Mouse (Mus musculus): Measurements from ENCODE around the gene Madd.
"Not testable (repeated sequence)": the region's sequence is repeated elsewhere in the genome, so short reads cannot be mapped to it uniquely, and the experiment has no call there.

Madd gene

DNA sequence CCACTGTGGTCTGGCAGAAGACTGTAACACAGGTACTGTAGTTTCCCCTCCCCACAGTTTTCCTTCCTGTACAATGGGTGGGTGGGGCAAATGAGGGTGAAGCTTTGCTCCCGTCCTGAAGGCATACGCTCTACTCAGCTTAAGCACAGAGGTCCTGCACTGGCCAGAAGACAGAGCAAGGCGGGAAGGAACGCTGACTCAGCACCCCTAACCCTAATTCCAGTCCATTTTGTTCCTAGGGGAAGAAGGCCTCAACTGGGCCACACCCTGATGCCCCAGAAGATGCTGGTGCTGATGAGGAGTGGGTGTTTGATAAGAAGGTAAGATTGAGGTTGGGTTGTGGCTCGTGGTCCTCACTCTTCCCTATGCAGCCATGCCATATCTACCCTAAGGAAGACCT is 54.9 kb downstream of the Madd start:
- intact Hi-C loops (cut with DNase I), result no loop called here

DNA sequence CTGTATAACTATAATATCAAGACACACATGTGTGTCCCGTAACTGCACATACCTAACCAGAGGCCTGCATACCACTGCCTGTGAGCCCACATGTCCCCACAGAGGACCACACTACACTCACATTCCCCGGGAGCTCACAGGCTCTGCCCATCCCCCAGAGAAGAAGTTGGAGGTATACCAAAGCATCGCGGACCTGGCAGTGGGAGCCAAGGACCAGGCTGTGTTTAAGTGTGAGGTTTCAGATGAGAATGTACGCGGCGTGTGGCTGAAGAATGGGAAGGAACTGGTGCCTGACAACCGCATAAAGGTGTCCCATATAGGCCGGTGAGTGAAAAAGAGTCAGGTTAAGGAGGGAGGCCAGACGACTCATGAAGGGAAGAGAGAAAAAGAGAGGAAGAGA is 58.5 kb downstream of the Madd start:
- intact Hi-C loops (cut with DNase I), result no loop called here

DNA sequence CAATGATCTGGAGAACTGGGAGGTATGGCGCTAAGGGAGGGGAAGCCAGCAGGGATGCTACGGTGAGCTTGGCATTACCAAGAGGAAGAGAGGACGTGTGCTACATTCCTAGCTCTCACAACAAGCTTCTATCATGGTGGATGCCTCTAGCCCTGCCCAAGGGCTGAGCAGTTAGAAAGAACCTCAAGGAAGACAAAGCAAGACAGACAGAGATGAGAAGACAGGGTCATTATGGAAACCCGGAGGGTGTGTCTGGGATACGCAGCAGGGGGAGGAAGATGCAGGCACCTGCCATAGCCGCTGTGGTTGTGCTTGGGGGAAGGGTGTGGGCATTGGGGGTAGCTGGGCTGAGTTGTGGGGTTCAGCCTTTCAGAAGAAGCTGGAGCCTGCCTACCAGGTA is 60.1 kb downstream of the Madd start:
- intact Hi-C loops (cut with DNase I), result no loop called here

DNA sequence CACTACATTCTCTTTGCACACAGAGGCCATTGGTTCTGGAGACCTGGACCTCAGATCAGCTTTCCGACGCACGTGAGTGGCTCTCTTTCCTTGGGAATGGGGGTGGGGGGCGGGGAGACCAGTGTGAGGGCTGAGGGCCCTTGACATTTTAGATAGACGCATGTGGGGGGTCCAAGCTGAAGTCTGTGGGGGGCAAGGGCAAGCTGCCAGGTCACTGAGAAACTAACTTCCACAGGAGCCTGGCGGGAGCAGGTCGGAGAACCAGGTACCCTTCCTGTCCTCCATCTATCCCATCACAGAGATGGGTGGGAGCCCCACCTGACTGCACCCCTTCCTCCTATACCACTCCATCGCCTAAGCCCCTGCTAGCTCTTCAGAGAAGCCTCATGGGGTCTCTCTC is 62.1 kb downstream of the Madd start:
- intact Hi-C loops (cut with DNase I), result no loop called here

DNA sequence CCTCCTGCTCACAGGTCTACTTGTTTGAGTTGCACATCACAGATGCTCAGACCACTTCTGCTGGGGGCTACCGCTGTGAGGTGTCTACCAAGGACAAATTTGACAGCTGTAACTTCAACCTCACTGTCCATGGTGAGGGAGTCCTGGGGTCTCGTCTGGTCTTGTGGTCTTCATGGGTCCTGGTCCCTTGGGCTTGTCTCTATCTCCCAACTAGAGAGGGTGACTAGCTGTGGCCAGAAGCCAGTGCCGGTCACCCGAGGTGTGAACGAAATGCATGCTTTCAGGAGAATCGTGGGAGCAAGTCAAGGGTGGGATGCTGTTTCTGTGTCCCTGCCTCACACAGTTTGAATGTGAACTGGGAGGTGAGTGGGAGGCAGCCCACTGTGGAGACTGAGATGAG is 62.6 kb downstream of the Madd start:
- intact Hi-C loops (cut with DNase I), result no loop called here

DNA sequence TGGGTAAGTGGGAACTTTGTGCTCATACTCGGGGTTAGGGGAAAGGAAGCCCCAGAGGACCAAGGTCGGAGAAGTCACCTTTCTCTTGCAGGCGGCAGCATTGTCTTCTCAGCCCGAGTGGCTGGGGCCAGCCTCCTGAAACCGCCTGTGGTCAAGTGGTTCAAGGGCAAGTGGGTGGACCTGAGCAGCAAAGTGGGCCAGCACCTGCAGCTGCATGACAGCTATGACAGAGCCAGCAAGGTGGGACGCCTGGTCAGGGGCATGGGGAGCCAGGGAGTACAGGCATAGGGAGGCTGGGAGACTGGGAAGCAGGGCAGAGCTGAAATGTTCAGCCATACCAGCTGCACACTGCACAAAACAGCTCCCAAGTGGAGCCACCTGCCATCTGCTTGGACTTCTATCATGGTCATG is 63.4 kb downstream of the Madd start:
- intact Hi-C loops (cut with DNase I), result no loop called here

DNA sequence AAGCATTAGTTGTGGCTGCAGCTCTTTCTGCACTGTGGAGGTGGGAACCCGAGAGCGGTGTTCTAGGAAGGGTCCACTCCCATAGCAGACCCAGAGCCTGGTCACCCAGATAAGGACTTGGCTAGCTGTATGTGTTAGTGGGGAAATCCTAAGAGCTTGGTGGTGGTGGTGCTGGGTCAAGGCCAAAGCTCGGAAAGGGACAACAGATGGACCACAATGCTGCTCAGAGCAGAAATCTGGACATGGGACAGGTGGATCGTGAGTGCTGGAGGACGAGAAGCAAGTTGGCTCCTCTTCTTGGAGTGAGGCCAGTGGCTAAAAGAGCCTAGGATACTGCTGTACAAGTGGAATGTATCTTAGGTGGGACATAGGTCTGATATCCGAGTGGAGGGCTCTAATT is 64.1 kb downstream of the Madd start:
- intact Hi-C loops (cut with DNase I), result loop anchor here (5.0 kb wide), 4 partner anchors 33 to 363 kb away; no protein-coding TSS in a partner anchor

DNA sequence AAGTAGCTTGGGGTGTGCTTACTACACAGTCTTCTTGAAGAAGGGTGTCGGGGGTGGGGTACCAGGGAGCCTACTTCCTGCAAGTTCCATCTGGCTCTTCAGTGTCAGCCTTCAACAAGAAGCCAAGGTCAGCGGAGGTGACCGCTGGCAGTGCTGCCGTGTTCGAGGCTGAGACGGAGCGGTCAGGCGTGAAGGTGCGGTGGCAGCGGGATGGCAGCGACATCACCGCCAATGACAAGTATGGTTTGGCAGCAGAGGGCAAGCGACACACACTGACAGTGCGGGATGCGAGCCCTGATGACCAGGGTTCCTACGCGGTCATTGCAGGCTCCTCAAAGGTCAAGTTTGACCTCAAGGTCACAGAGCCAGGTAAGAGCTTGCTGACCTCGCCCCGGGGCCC is 64.6 kb downstream of the Madd start:
- intact Hi-C loops (cut with DNase I), result loop anchor here (5.0 kb wide), 4 partner anchors 33 to 363 kb away; no protein-coding TSS in a partner anchor

DNA sequence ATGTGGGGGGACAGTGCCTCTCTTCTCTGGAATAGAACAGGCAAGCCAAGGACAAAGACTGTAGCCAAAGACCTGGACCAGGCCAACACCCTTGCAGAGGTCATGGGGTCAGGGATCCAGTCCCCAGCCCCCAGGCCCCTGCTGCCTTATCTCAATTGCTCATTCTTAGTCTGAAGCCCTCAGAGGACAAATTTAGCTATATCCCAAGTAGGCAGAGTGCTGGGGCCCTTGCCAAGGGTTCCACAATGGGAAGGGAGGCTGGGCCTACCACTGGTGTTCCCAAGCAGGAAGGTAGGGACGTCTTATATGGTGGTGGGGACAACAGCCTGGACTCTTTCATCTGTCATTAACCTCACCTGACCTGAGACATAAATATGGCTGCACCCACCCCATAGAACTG is 65.0 kb downstream of the Madd start:
- intact Hi-C loops (cut with DNase I), result loop anchor here (5.0 kb wide), 4 partner anchors 34 to 364 kb away; no protein-coding TSS in a partner anchor

DNA sequence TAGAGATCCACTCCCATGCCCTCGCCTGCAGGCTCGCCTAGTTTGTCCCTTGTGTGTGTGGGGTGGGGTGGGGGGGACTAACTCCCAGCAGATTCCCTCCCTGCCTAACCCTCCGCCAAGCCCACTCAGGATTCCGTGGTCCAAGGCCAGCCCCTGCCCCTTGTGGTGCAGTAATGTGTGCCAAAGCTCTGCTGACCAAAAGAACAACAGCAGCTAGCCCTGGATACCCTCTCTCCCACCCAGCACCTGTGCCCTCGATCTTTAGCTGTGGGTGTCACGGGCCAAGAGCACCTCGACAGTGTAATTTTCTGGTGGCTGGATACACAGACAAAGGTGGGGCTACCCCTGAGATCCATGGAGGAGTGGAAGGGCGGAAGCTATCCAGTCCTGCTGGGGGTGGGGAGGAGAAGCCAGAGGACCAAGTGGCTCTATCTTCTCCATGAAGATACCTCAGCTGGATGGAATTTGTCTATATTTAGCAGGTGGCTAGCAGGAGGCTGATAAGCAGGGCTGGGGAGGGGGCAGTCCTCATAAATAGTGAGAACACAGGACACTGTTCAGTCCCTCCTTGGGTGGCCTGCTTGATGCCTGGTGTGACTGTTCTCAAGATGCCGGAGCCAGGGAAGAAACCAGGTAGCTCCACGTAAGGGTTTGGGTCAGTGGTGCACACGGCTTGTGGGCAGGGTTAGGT is 65.9 kb downstream of the Madd start, which contains the start of gene Mybpc3:
TSS of gene Mybpc3 (plus strand) at position 560 of the 691 bp plus-strand sequence.
- intact Hi-C loops (cut with DNase I), result loop anchor here (5.0 kb wide), 4 partner anchors 35 to 365 kb away; no protein-coding TSS in a partner anchor

DNA sequence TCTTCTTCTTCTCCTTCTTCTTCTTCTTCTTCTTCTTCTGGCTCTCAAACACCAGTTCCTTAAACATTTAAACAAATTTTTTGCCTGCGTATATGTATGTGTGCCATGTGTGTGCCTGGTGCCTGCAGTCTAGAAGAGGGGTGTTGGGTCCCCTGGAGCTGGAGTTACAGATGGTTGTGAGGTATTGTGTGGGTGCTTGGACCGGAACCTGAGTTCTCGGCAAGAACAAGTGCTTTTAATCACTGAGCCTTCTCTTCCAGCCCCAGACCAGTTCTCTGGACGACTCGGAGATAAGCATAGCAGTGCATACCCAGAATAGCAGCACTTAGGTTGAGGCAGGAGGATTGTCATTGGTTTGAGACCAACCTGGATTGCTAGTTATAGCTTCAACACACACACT is 66.8 kb downstream of the Madd start:
- intact Hi-C loops (cut with DNase I), result loop anchor here (5.0 kb wide), 4 partner anchors 35 to 365 kb away; no protein-coding TSS in a partner anchor

DNA sequence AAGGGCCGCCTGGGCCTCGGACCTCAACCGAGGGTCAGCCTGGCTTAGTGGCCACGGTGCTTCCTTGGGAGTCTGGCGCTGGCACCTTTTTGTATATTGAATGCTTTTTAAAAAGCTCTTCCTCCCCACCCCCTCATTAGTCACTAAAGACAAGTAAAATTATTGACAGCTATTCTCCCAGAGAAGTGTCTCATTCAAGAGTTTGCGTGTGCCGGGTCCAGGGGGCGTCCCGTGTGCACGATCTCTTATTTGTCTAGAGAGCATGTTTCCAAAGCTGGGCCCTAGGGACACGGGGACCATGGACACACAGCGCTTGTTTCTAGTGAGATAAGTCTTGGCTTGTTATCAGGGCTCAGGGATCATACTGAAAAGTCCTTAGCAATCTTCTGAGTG is 68.1 kb downstream of the Madd start:
- intact Hi-C loops (cut with DNase I), result loop anchor here (5.0 kb wide), 4 partner anchors 37 to 367 kb away; no protein-coding TSS in a partner anchor

DNA sequence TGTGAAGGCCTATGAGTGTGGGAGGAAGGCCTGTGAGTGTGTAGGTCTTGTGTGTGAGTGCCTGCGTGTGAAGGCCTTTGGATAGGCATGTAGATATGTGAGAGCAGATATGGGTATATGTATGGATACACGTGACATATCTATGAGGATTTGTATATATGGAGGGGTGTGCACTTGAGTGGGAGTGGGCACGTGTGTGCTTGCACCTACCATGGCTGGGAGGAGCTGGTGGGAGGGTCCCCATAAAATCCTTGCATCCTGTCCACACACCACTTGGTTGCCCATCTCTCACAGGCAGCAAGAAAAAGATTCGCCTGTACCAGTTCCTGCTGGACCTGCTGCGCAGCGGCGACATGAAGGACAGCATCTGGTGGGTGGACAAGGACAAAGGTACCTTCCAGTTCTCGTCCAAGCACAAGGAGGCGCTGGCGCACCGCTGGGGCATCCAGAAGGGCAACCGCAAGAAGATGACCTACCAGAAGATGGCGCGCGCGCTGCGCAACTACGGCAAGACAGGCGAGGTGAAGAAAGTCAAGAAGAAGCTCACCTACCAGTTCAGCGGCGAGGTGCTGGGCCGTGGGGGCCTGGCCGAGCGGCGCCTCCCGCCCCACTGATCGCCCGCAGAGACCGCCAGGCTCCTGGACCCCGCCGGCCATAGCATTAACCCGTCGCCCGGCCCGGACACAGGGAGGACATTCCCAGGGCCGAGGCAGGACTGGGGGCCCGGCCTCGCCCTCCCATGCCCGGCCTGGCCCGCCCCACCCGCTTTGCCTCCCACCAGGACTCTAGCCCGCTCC is 68.7 kb downstream of the Madd start:
- intact Hi-C loops (cut with DNase I), result loop anchor here (5.0 kb wide), 4 partner anchors 37 to 367 kb away; no protein-coding TSS in a partner anchor

DNA sequence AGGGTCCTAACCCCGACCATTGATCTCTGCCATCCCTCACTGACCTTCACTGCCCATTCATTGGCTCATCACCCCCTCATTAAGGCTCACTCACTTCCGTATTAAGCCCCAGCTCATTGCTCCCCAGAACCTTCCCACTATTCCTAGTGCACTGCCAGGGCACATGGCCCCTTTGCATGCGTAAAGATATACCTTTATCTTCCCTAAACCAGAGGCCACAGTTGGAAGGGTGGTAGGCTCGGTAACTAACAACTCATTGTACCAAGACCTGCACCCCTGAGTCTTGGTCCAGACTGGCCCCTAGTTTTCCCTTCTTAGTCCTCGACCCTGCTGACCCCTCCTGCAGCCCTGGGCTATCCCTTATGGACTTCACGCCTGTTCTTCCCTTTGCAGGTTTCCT is 69.8 kb downstream of the Madd start:
- intact Hi-C loops (cut with DNase I), result no loop called here

DNA sequence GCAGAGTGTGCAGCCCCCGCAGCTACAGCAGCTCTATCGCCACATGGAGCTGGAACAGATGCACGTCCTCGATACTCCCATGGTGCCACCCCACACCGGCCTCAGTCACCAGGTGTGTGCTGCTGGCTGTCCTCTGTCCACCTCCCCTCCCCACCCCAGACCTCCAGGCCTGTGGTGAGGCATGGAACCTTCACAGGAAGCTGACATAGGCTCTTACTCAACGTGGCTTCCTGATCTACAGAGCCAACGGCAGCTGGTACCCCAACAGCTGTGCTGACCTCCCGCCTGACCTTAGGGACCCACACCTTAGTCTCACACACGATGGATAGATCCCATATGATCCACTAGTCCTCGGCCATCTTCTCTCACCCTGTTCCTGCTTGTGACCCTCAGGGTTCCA is 70.3 kb downstream of the Madd start:
- intact Hi-C loops (cut with DNase I), result no loop called here

DNA sequence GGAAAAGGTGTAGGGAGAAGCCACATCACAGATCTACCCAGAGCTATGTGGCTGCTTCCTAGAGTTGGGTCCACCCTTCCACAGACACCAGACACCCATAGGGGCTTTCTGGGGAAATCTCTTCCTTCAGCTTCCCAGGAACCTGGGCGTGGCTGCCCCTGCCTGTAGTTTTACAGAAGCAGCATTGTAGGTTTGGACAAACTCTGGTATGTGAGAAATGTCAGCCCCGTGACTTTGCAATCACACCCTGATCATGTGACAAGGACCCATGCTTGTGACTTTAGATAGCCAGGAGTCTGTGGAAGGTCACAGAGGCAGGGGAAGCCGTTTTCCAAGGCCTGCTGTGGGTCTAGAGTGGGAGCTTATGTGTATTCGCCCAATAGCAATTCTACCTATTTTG is 71.1 kb downstream of the Madd start:
- intact Hi-C loops (cut with DNase I), result no loop called here

DNA sequence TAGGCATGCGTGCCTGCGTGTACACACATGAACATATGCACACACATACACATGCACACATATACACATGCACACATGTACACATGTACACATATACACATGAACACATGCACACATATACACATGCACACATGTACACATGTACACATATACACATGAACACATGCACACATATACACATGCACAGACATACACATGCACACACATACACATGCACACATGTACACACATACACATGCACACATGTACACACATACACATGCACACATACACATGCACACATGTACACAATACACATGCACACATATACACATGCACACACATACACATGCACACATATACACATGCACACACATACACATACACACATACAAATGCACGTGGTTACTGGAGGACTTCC is 71.8 kb downstream of the Madd start:
- intact Hi-C loops (cut with DNase I), result not testable (repeated sequence)

DNA sequence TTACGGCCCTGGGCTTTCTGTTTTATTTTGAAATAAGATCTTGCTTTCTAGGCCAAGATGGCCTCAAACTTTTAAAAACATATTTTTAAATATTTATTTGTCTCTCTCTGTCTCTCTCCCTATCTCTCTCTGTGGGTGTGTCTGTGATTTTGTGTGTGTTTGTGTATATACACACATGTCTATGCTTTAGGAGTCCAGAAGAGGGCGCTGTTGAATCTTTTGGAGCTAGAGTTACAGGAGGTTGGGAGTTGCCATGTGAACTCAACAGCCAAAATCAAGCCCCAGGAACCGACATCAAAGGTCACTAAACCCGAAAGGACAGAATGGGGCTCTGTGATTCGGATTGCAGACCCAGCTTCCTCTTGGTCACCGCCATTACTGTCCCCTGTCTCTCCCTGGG is 73.2 kb downstream of the Madd start:
- intact Hi-C loops (cut with DNase I), result no loop called here

DNA sequence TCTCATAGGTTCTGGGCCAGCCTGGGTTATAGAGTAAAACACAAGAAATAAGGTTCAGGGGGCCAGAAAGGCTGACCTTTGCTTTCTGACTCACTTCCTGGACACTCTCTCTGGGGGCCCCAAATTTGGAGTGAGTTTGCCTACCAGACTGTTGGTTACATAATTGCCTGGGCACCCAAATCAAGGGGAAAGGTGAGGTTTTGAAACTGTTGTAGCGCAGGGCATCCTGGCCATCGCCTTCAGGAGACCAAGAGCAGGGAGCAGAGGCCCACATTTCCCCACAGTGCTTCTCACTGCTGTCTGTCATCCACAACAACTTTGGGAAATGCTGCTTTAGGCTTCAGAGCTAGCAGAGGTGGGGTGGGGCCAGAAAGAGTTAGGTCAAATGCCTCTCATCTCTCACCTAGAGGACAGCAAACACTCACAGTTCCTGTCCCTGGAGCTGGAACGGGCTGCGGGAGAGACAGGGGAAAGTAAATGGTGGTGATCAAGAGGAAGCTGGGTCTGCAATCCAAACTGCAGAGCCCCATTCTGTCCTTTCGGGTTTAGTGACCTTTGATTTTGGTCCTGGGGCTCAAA is 73.7 kb downstream of the Madd start:
- intact Hi-C loops (cut with DNase I), result no loop called here

DNA sequence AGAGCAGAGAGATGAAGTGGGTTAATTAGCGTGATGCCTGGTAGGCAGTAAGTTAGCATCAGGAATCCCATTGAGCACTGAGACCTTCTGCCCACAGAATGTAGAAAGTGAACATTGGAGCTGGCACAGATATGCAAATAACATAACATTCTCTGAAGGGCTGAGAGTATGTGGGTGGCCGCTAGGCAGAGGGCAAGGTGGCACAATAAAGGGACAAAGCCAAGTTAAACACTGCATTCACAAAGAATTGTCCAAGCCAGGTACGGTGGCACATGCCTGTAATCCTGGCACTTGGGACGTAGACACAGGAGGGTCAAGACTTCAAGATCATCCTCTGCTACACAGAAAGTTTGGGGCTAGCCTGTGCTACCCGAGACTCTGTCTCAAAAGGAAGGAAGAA is 74.4 kb downstream of the Madd start:
- intact Hi-C loops (cut with DNase I), result no loop called here

DNA sequence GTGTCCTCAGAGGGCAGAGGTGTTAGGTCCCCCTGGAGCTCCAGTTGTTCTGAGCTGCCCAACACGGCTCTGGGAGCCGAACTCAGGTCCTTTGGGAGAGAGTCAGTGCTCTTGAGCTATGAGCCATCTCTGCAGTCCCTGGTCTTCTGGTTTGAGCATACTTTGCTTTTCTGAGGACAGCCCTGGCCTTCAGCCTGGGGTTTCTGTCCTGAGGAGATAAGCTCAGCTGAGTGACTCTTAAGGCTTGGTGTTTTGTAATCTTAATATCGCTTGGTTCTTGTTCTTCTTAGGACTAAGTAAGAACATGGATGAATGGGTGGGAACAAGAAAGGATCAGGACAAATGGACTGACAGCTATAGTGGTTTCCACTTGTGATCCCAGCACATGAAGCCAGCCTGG is 75.5 kb downstream of the Madd start:
- intact Hi-C loops (cut with DNase I), result no loop called here
